Mouse (Mus musculus): ENCODE data around the gene Evx2.

The Evx2 gene

GRCm38 (mm10) chr2:74680561-74681398 is 21.4 kb upstream of the Evx2 start:
- no peak for DNase-seq

- DNase-seq: no peak
Observed at GRCm38 (mm10) chr2:74679980-74680379, 20.6 kb upstream of the Evx2 start.

- no peak for DNase-seq
Observed at GRCm38 (mm10) chr2:74679596-74679971, 20.2 kb upstream of the Evx2 start.

GRCm38 (mm10) chr2:74678891-74679595 is 19.7 kb upstream of the Evx2 start, which contains the start of gene Hoxd11:
TSS of gene Hoxd11 (plus strand) at chr2:74679557.
- DNase-seq: no peak

- DNase-seq: no peak
Observed at GRCm38 (mm10) chr2:74677106-74677505, 17.7 kb upstream of the Evx2 start.

- no peak for DNase-seq
Observed at GRCm38 (mm10) chr2:74676376-74677052, 17.2 kb upstream of the Evx2 start.

GRCm38 (mm10) chr2:74675666-74676282 is 16.4 kb upstream of the Evx2 start:
- no peak for DNase-seq

GRCm38 (mm10) chr2:74674881-74675665 is 15.7 kb upstream of the Evx2 start, which contains the start of gene Hoxd12:
TSS of gene Hoxd12 (plus strand) at chr2:74675013.
- DNase-seq: no peak

- no peak for DNase-seq
Observed at GRCm38 (mm10) chr2:74673835-74674425, 14.6 kb upstream of the Evx2 start.

- DNase-seq: peak; percentile 17
Observed at GRCm38 (mm10) chr2:74672481-74673362, 13.4 kb upstream of the Evx2 start.

- DNase-seq: no peak
Observed at GRCm38 (mm10) chr2:74671847-74672246, 12.5 kb upstream of the Evx2 start.

GRCm38 (mm10) chr2:74670632-74671188 is 11.4 kb upstream of the Evx2 start:
- DNase-seq: no peak

GRCm38 (mm10) chr2:74669650-74670235 is 10.4 kb upstream of the Evx2 start:
- DNase-seq: no peak

GRCm38 (mm10) chr2:74669230-74669578 is 9.8 kb upstream of the Evx2 start:
- DNase-seq: no peak

- no peak for DNase-seq
Observed at GRCm38 (mm10) chr2:74668370-74669229, 9.2 kb upstream of the Evx2 start.

- DNase-seq: no peak
Observed at GRCm38 (mm10) chr2:74667842-74668357, 8.5 kb upstream of the Evx2 start, which contains the start of gene Hoxd13. TSS of gene Hoxd13 (plus strand) at chr2:74668310.

- no peak for DNase-seq
Observed at GRCm38 (mm10) chr2:74667191-74667841, 8.0 kb upstream of the Evx2 start.

- DNase-seq: no peak
Observed at GRCm38 (mm10) chr2:74666411-74666810, 7.1 kb upstream of the Evx2 start.

Measured in cerebellum, adult 9-11 months (tissue).